In the genomic region with DNA sequence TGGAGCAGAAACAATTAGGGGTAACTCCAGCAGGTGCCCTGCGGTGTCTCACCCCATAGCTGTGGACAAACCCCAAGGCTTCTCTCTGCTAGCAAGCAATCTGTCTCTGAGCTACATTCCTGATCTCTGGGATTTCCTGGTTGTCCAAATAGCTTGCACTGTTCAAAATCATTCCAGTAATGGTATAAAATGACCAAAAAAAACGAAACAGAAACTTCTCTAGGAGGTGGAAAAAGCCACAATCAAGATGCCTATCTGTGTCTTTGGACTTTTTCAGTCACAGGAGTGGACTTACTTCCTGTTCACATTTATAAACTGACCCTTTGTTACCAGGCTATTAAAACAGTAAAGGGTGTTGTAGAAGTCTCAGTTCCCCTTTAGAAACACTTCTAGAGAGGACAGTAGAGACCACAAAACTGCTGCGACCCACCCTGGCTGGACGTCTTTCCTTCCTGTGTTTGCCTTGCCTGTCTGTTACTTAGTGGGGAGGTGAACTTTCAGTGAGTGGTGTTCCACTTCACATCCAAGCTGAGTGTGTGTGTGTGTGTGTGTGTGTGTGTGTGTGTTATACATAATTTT, we compare ENCODE assay signal across 8 mouse cellular contexts. TPM values are rescaled to one million over a fixed set of nuclear protein-coding genes. Genes with fewer than 3 reads are reported as not detected.
A peak's percentile ranks its signal among the peaks of the same experiment; 100 is the strongest.
DNase-seq lines count a peak whose midpoint lies in the region; ATAC-seq and TF ChIP-seq lines count a peak whose summit lies in the region.

No protein-coding gene starts in this region.

- H3K4me2 ChIP-seq in kidney, postnatal 0 days (ENCODE audit: low read length), result peak overlapping the region; percentile 42
- H3K4me2 ChIP-seq in embryonic facial prominence, embryonic 15.5 days (replicated peaks), result peak overlapping the region; percentile 57; the same call in 1 of the 2 replicates
- peak overlapping the region; percentile 60 for H3K4me2 ChIP-seq in limb, embryonic 12.5 days
- peak overlapping the region; percentile 60 for H3K4me2 ChIP-seq in neural tube, embryonic 13.5 days

- no peaks in the 10 kb centered on the region for H3K36me3 ChIP-seq in kidney, postnatal 0 days (ENCODE audit: insufficient read depth, low read length)
- no peaks in the 10 kb centered on the region for H3K36me3 ChIP-seq in embryonic facial prominence, embryonic 15.5 days
- no peaks in the 10 kb centered on the region for H3K36me3 ChIP-seq in limb, embryonic 12.5 days
- no peaks in the 10 kb centered on the region for H3K36me3 ChIP-seq in neural tube, embryonic 13.5 days

- no peaks in the 10 kb centered on the region for H3K4me1 ChIP-seq in kidney, postnatal 0 days (replicated peaks; ENCODE audit: insufficient read depth, low read length)
- peaks cover 9% of the 10 kb centered on the region; the same call in 1 of the 2 replicates for H3K4me1 ChIP-seq in embryonic facial prominence, embryonic 15.5 days
- 0 out of 2 replicates have a peak, but pooled peaks cover 4% of the 10 kb centered on the region for H3K4me1 ChIP-seq in limb, embryonic 12.5 days (replicated peaks)
- peaks cover 22% of the 10 kb centered on the region for H3K4me1 ChIP-seq in neural tube, embryonic 13.5 days (replicated peaks)

- H3K27me3 ChIP-seq in kidney, postnatal 0 days (ENCODE audit: insufficient read depth, low read length), result no peaks in the 10 kb centered on the region
- peaks cover 9% of the 10 kb centered on the region; the same call in 1 of the 2 replicates for H3K27me3 ChIP-seq in embryonic facial prominence, embryonic 15.5 days
- peaks cover 21% of the 10 kb centered on the region; the same call in 1 of the 2 replicates for H3K27me3 ChIP-seq in limb, embryonic 12.5 days
- H3K27me3 ChIP-seq in neural tube, embryonic 13.5 days, result peaks cover 17% of the 10 kb centered on the region

- TF ChIP-seq CTCF in kidney, postnatal 0 days (IDR thresholded peaks at IDR 0.05; ENCODE audit: low read depth), result no peak

- H3K9me3 ChIP-seq in kidney, postnatal 0 days (replicated peaks; ENCODE audit: low read length), result no peaks in the 10 kb centered on the region
- no peaks in the 10 kb centered on the region for H3K9me3 ChIP-seq in embryonic facial prominence, embryonic 15.5 days (replicated peaks)
- H3K9me3 ChIP-seq in limb, embryonic 12.5 days, result no peaks in the 10 kb centered on the region
- no peaks in the 10 kb centered on the region for H3K9me3 ChIP-seq in neural tube, embryonic 13.5 days

- no peak for ATAC-seq in kidney, postnatal 0 days (replicated peaks; ENCODE audit: low FRiP score, low read depth)
- ATAC-seq in embryonic facial prominence, embryonic 15.5 days (ENCODE audit: insufficient number of reproducible peaks, low FRiP score, low TSS enrichment, low read depth), result no peak
- ATAC-seq in limb, embryonic 12.5 days (ENCODE audit: insufficient number of reproducible peaks, insufficient read depth, low FRiP score, low TSS enrichment, low read depth), result no peak
- ATAC-seq in neural tube, embryonic 13.5 days (ENCODE audit: low read depth), result no peak

- DNase-seq in kidney, postnatal 0 days (ENCODE audit: low spot score), result no peak
- no peak for DNase-seq in kidney, adult 11 months
- DNase-seq in adrenal gland, adult 18-20 months (ENCODE audit: low spot score in 2 of 2), result no peak
- DNase-seq in layer of hippocampus, postnatal 14 days (ENCODE audit: low spot score in 2 of 2), result no peak
- DNase-seq in right cerebral cortex, postnatal 4 days, result no peak

- no peak overlapping the region for H3K27ac ChIP-seq in kidney, postnatal 0 days
- H3K27ac ChIP-seq in embryonic facial prominence, embryonic 15.5 days (replicated peaks), result no peak overlapping the region
- H3K27ac ChIP-seq in limb, embryonic 12.5 days, result no peak overlapping the region
- H3K27ac ChIP-seq in neural tube, embryonic 13.5 days (replicated peaks), result no peak overlapping the region

- H3K4me3 ChIP-seq in kidney, postnatal 0 days (replicated peaks; ENCODE audit: low read depth, low read length), result no peak overlapping the region
- no peak overlapping the region for H3K4me3 ChIP-seq in embryonic facial prominence, embryonic 15.5 days (replicated peaks)
- H3K4me3 ChIP-seq in limb, embryonic 12.5 days (replicated peaks), result peak overlapping the region; percentile 33
- peak overlapping the region; percentile 41 for H3K4me3 ChIP-seq in neural tube, embryonic 13.5 days

- 56% methylated on average over 4 of the region's 4 CpGs for WGBS in kidney, postnatal 0 days
- WGBS in embryonic facial prominence, embryonic 15.5 days, result 66% methylated on average over 4 of the region's 4 CpGs
- 69% methylated on average over 4 of the region's 4 CpGs for WGBS in limb, embryonic 12.5 days
- 62% methylated on average over 4 of the region's 4 CpGs for WGBS in neural tube, embryonic 13.5 days

- H3K9ac ChIP-seq in kidney, postnatal 0 days (ENCODE audit: low read depth, low read length), result no peak overlapping the region
- H3K9ac ChIP-seq in embryonic facial prominence, embryonic 15.5 days, result no peak overlapping the region
- H3K9ac ChIP-seq in limb, embryonic 12.5 days (replicated peaks), result no peak overlapping the region
- H3K9ac ChIP-seq in neural tube, embryonic 13.5 days, result peak overlapping the region; percentile 72

RNA-seq across cellular contexts. Expression of gene Slc2a6, which starts 0.7 kb away (rescaled TPM):
- 0.49 and 0.51 TPM in 2 replicates for polyA plus RNA-seq in kidney, postnatal 0 days (2015; fragmentation: Nextera tagmentation; extraction: Ambion mirVana)
- 0.91 and 1.1 TPM in 2 replicates for polyA plus RNA-seq in embryonic facial prominence, embryonic 15.5 days (2015; fragmentation: Nextera tagmentation; extraction: Ambion mirVana)
- polyA plus RNA-seq in limb, embryonic 12.5 days (2016; fragmentation: Nextera tagmentation; extraction: Ambion mirVana), result 1.5 and 1.8 TPM in 2 replicates
- 8.3 and 9.3 TPM in 2 replicates for polyA plus RNA-seq in neural tube, embryonic 13.5 days (2015; fragmentation: Nextera tagmentation; extraction: Ambion mirVana)
- 1 to 10 TPM in 1 of 2 experiments, under 1 TPM in 1; 0.33 to 1.1 TPM for total RNA-seq in adrenal gland, adult 18-20 months (2021)
- total RNA-seq in layer of hippocampus, postnatal 14 days (2021), result 10 to 100 TPM; 46.3 to 46.7 TPM

RNA-seq across cellular contexts. Expression of gene Cacfd1, which starts 18.8 kb away (rescaled TPM):
- 41.5 and 47.2 TPM in 2 replicates for polyA plus RNA-seq in kidney, postnatal 0 days (2015; fragmentation: Nextera tagmentation; extraction: Ambion mirVana)
- 72.7 and 82.7 TPM in 2 replicates for polyA plus RNA-seq in embryonic facial prominence, embryonic 15.5 days (2015; fragmentation: Nextera tagmentation; extraction: Ambion mirVana)
- 96.5 and 100 TPM in 2 replicates for polyA plus RNA-seq in limb, embryonic 12.5 days (2016; fragmentation: Nextera tagmentation; extraction: Ambion mirVana)
- polyA plus RNA-seq in neural tube, embryonic 13.5 days (2015; fragmentation: Nextera tagmentation; extraction: Ambion mirVana), result 114 and 120 TPM in 2 replicates
- total RNA-seq in adrenal gland, adult 18-20 months (2021), result 10 to 100 TPM; 46.9 to 62.8 TPM
- total RNA-seq in layer of hippocampus, postnatal 14 days (2021), result 10 to 100 TPM; 50.6 to 52.1 TPM

RNA-seq across cellular contexts. Expression of gene Mymk, which starts 43.5 kb away (rescaled TPM):
- 0.11 TPM in 1 of 2 replicates, not detected in the other for polyA plus RNA-seq in kidney, postnatal 0 days (2015; fragmentation: Nextera tagmentation; extraction: Ambion mirVana)
- 63.7 and 71.1 TPM in 2 replicates for polyA plus RNA-seq in embryonic facial prominence, embryonic 15.5 days (2015; fragmentation: Nextera tagmentation; extraction: Ambion mirVana)
- polyA plus RNA-seq in limb, embryonic 12.5 days (2016; fragmentation: Nextera tagmentation; extraction: Ambion mirVana), result 16.9 and 24.6 TPM in 2 replicates
- polyA plus RNA-seq in neural tube, embryonic 13.5 days (2015; fragmentation: Nextera tagmentation; extraction: Ambion mirVana), result 1.3 and 5.9 TPM in 2 replicates
- total RNA-seq in adrenal gland, adult 18-20 months (2021), result not detected
- 1 to 10 TPM; 1.1 to 1.4 TPM for total RNA-seq in layer of hippocampus, postnatal 14 days (2021)

RNA-seq across cellular contexts. Expression of gene Adamtsl2, which starts 50.7 kb away (rescaled TPM):
- polyA plus RNA-seq in kidney, postnatal 0 days (2015; fragmentation: Nextera tagmentation; extraction: Ambion mirVana), result 0.80 and 0.83 TPM in 2 replicates
- 3.8 and 5.0 TPM in 2 replicates for polyA plus RNA-seq in embryonic facial prominence, embryonic 15.5 days (2015; fragmentation: Nextera tagmentation; extraction: Ambion mirVana)
- 11.8 and 12.3 TPM in 2 replicates for polyA plus RNA-seq in limb, embryonic 12.5 days (2016; fragmentation: Nextera tagmentation; extraction: Ambion mirVana)
- polyA plus RNA-seq in neural tube, embryonic 13.5 days (2015; fragmentation: Nextera tagmentation; extraction: Ambion mirVana), result 9.1 and 9.2 TPM in 2 replicates
- 10 to 100 TPM; 20.4 to 23.7 TPM for total RNA-seq in adrenal gland, adult 18-20 months (2021)
- total RNA-seq in layer of hippocampus, postnatal 14 days (2021), result 10 to 100 TPM; 12.7 to 14.7 TPM

RNA-seq across cellular contexts. Expression of gene Adamts13, which starts 55.3 kb away (rescaled TPM):
- polyA plus RNA-seq in kidney, postnatal 0 days (2015; fragmentation: Nextera tagmentation; extraction: Ambion mirVana), result 0.04 and 0.13 TPM in 2 replicates
- 0.12 and 0.25 TPM in 2 replicates for polyA plus RNA-seq in embryonic facial prominence, embryonic 15.5 days (2015; fragmentation: Nextera tagmentation; extraction: Ambion mirVana)
- 0.06 and 0.11 TPM in 2 replicates for polyA plus RNA-seq in limb, embryonic 12.5 days (2016; fragmentation: Nextera tagmentation; extraction: Ambion mirVana)
- polyA plus RNA-seq in neural tube, embryonic 13.5 days (2015; fragmentation: Nextera tagmentation; extraction: Ambion mirVana), result not detected in 2 replicates
- total RNA-seq in adrenal gland, adult 18-20 months (2021), result not detected
- 1 to 10 TPM; 1.4 to 1.7 TPM for total RNA-seq in layer of hippocampus, postnatal 14 days (2021)

Comparison
In these comparisons a context has a peak if more than half of its experiments do, and no peak if none do; other contexts are left out.
1. H3K4me3 ChIP-seq: peak in limb, embryonic 12.5 days (single experiment) and neural tube, embryonic 13.5 days (single experiment); none in kidney, postnatal 0 days (single experiment) and embryonic facial prominence, embryonic 15.5 days (single experiment).
2. Peak in every context shown above with its lines, with median percentiles within 50 percentile points of each other: H3K4me2 ChIP-seq.